Mouse (Mus musculus): ENCODE measurements at regions not wholly inside any gene's neighbourhood (a gene's known extent, or its start where the extent isn't known, plus 50 kb on each side); places are given as distances from the start of the nearest gene placed in this dataset.

- TF ChIP-seq POLR2A (IDR thresholded peaks at IDR 0.05; ENCODE audit: borderline replicate concordance, low read depth, low read length): no peak
- TF ChIP-seq CTCF (IDR thresholded peaks at IDR 0.05; ENCODE audit: low read depth, low read length): no peak
Observed at GRCm38 (mm10) chr3:52415361-52415760, 147.2 kb downstream of the Foxo1 start.

Measured in bone marrow macrophage, adult 2 months (primary cell).